Mouse (Mus musculus): ENCODE data around the gene Tprg. TPM values are rescaled to one million over a fixed set of nuclear protein-coding genes. Genes with fewer than 3 reads are reported as not detected.

Gene Tprg
- total and polyA plus RNA-seq, 2 experiments from 2014 or later, result 0.18 TPM; not detected in 1

GRCm38 (mm10) chr16:25296746-25297145 lies 10.1 kb downstream of the Tprg start:
- Histone ChIP-seq H3K27me3 (ENCODE audit: control insufficient read depth, insufficient read depth, low read length) (no peaks in the 10 kb centered on the region), H3K4me2 (ENCODE audit: low read depth, low read length) (no peak overlapping the region)

GRCm38 (mm10) chr16:25298204-25298603 lies 11.6 kb downstream of the Tprg start:
- no peak overlapping the region for H3K9ac ChIP-seq (replicated peaks; ENCODE audit: low read depth, low read length)
- no peaks in the 10 kb centered on the region for H3K4me1 ChIP-seq (ENCODE audit: control insufficient read depth, insufficient read depth)

More at GRCm38 (mm10) chr16:25296746-25297145, 10.1 kb downstream of the Tprg start:
- 84% methylated on average over 5 of the region's 5 CpGs for WGBS
- Histone ChIP-seq H3K36me3 (replicated peaks; ENCODE audit: control insufficient read depth, insufficient read depth, low read length) (no peaks in the 10 kb centered on the region), H3K27ac (ENCODE audit: low read depth) (no peak overlapping the region), H3K9ac (replicated peaks; ENCODE audit: low read depth, low read length) (no peak overlapping the region), H3K9me3 (replicated peaks; ENCODE audit: control insufficient read depth, low read length) (no peaks in the 10 kb centered on the region), H3K4me3 (ENCODE audit: low read depth, low read length) (no peak overlapping the region), H3K4me1 (ENCODE audit: control insufficient read depth, insufficient read depth) (no peaks in the 10 kb centered on the region)
- DNase-seq (ENCODE audit: low spot score) (no peak), ATAC-seq (ENCODE audit: insufficient read depth, low read depth) (no peak)
- TF ChIP-seq EP300 (IDR thresholded peaks at IDR 0.05; ENCODE audit: low read depth) (no peak), CTCF (IDR thresholded peaks at IDR 0.05; ENCODE audit: low read depth) (no peak)

GRCm38 (mm10) chr16:25302616-25303015 lies 16.0 kb downstream of the Tprg start:
- 83% methylated on average over 4 of the region's 4 CpGs for WGBS
- Histone ChIP-seq H3K27me3 (ENCODE audit: control insufficient read depth, insufficient read depth, low read length) (no peaks in the 10 kb centered on the region), H3K27ac (ENCODE audit: low read depth) (no peak overlapping the region), H3K9me3 (replicated peaks; ENCODE audit: control insufficient read depth, low read length) (no peaks in the 10 kb centered on the region), H3K4me2 (ENCODE audit: low read depth, low read length) (no peak overlapping the region), H3K36me3 (replicated peaks; ENCODE audit: control insufficient read depth, insufficient read depth, low read length) (no peaks in the 10 kb centered on the region), H3K9ac (replicated peaks; ENCODE audit: low read depth, low read length) (no peak overlapping the region), H3K4me3 (ENCODE audit: low read depth, low read length) (no peak overlapping the region), H3K4me1 (ENCODE audit: control insufficient read depth, insufficient read depth) (no peaks in the 10 kb centered on the region)
- no peak for TF ChIP-seq CTCF (IDR thresholded peaks at IDR 0.05; ENCODE audit: low read depth)
- TF ChIP-seq EP300 (IDR thresholded peaks at IDR 0.05; ENCODE audit: low read depth), result no peak
- no peak for ATAC-seq (ENCODE audit: insufficient read depth, low read depth)
- no peak for DNase-seq (ENCODE audit: low spot score)

More at GRCm38 (mm10) chr16:25298204-25298603, 11.6 kb downstream of the Tprg start:
- H3K36me3 ChIP-seq (replicated peaks; ENCODE audit: control insufficient read depth, insufficient read depth, low read length), result no peaks in the 10 kb centered on the region
- WGBS, result 86% methylated on average over 1 of the region's 1 CpGs
- no peak overlapping the region for H3K27ac ChIP-seq (ENCODE audit: low read depth)
- ATAC-seq (ENCODE audit: insufficient read depth, low read depth), result no peak
- H3K27me3 ChIP-seq (ENCODE audit: control insufficient read depth, insufficient read depth, low read length), result no peaks in the 10 kb centered on the region
- no peaks in the 10 kb centered on the region for H3K9me3 ChIP-seq (replicated peaks; ENCODE audit: control insufficient read depth, low read length)
- no peak for DNase-seq (ENCODE audit: low spot score)
- H3K4me3 ChIP-seq (ENCODE audit: low read depth, low read length), result no peak overlapping the region
- H3K4me2 ChIP-seq (ENCODE audit: low read depth, low read length), result no peak overlapping the region
- no peak for TF ChIP-seq EP300 (IDR thresholded peaks at IDR 0.05; ENCODE audit: low read depth)
- no peak for TF ChIP-seq CTCF (IDR thresholded peaks at IDR 0.05; ENCODE audit: low read depth)

GRCm38 (mm10) chr16:25314006-25314405 lies 27.4 kb downstream of the Tprg start:
- no peak for DNase-seq (ENCODE audit: low spot score)
- H3K4me1 ChIP-seq (ENCODE audit: control insufficient read depth, insufficient read depth), result no peaks in the 10 kb centered on the region
- H3K9ac ChIP-seq (replicated peaks; ENCODE audit: low read depth, low read length), result no peak overlapping the region
- TF ChIP-seq EP300 (IDR thresholded peaks at IDR 0.05; ENCODE audit: low read depth) (no peak), CTCF (IDR thresholded peaks at IDR 0.05; ENCODE audit: low read depth) (no peak)
- H3K27ac ChIP-seq (ENCODE audit: low read depth), result no peak overlapping the region
- WGBS, result 63% methylated on average over 5 of the region's 5 CpGs
- no peaks in the 10 kb centered on the region for H3K36me3 ChIP-seq (replicated peaks; ENCODE audit: control insufficient read depth, insufficient read depth, low read length)
- ATAC-seq (ENCODE audit: insufficient read depth, low read depth), result no peak
- H3K4me2 ChIP-seq (ENCODE audit: low read depth, low read length), result no peak overlapping the region
- H3K4me3 ChIP-seq (ENCODE audit: low read depth, low read length), result no peak overlapping the region
- H3K27me3 ChIP-seq (ENCODE audit: control insufficient read depth, insufficient read depth, low read length), result no peaks in the 10 kb centered on the region
- H3K9me3 ChIP-seq (replicated peaks; ENCODE audit: control insufficient read depth, low read length), result no peaks in the 10 kb centered on the region

GRCm38 (mm10) chr16:25315090-25315489 lies 28.5 kb downstream of the Tprg start:
- H3K4me2 ChIP-seq (ENCODE audit: low read depth, low read length), result no peak overlapping the region
- no peak overlapping the region for H3K9ac ChIP-seq (replicated peaks; ENCODE audit: low read depth, low read length)
- 38% methylated on average over 3 of the region's 3 CpGs for WGBS
- no peaks in the 10 kb centered on the region for H3K9me3 ChIP-seq (replicated peaks; ENCODE audit: control insufficient read depth, low read length)
- DNase-seq (ENCODE audit: low spot score) (no peak), ATAC-seq (ENCODE audit: insufficient read depth, low read depth) (no peak)
- H3K4me1 ChIP-seq (ENCODE audit: control insufficient read depth, insufficient read depth), result no peaks in the 10 kb centered on the region
- H3K4me3 ChIP-seq (ENCODE audit: low read depth, low read length), result no peak overlapping the region
- H3K27me3 ChIP-seq (ENCODE audit: control insufficient read depth, insufficient read depth, low read length), result no peaks in the 10 kb centered on the region
- no peak overlapping the region for H3K27ac ChIP-seq (ENCODE audit: low read depth)
- no peaks in the 10 kb centered on the region for H3K36me3 ChIP-seq (replicated peaks; ENCODE audit: control insufficient read depth, insufficient read depth, low read length)
- TF ChIP-seq CTCF (IDR thresholded peaks at IDR 0.05; ENCODE audit: low read depth) (no peak), EP300 (IDR thresholded peaks at IDR 0.05; ENCODE audit: low read depth) (no peak)

GRCm38 (mm10) chr16:25325631-25326238 lies 39.1 kb downstream of the Tprg start:
- ATAC-seq (ENCODE audit: insufficient read depth, low read depth), result no peak
- TF ChIP-seq CTCF (IDR thresholded peaks at IDR 0.05; ENCODE audit: low read depth) (no peak), EP300 (IDR thresholded peaks at IDR 0.05; ENCODE audit: low read depth) (no peak)
- H3K4me2 ChIP-seq (ENCODE audit: low read depth, low read length), result no peak overlapping the region
- H3K27me3 ChIP-seq (ENCODE audit: control insufficient read depth, insufficient read depth, low read length), result no peaks in the 10 kb centered on the region
- no peak for DNase-seq (ENCODE audit: low spot score)
- no peak overlapping the region for H3K27ac ChIP-seq (ENCODE audit: low read depth)
- 71% methylated on average over 2 of the region's 2 CpGs for WGBS
- H3K4me3 ChIP-seq (ENCODE audit: low read depth, low read length), result no peak overlapping the region
- no peaks in the 10 kb centered on the region for H3K4me1 ChIP-seq (ENCODE audit: control insufficient read depth, insufficient read depth)
- H3K9ac ChIP-seq (replicated peaks; ENCODE audit: low read depth, low read length), result no peak overlapping the region
- H3K9me3 ChIP-seq (replicated peaks; ENCODE audit: control insufficient read depth, low read length), result no peaks in the 10 kb centered on the region
- no peaks in the 10 kb centered on the region for H3K36me3 ChIP-seq (replicated peaks; ENCODE audit: control insufficient read depth, insufficient read depth, low read length)
